Mouse (Mus musculus): ENCODE measurements around the gene Acot1. TPM values are rescaled to one million over a fixed set of nuclear protein-coding genes. Genes with fewer than 3 reads are reported as not detected.
A peak's percentile ranks its signal among the peaks of the same experiment; 100 is the strongest.
"Not testable (repeated sequence)": the region's sequence is repeated elsewhere in the genome, so short reads cannot be mapped to it uniquely, and the experiment has no call there.

Acot1 gene
- total and polyA plus RNA-seq, 2 experiments from 2014 or later = 120 TPM

DNA sequence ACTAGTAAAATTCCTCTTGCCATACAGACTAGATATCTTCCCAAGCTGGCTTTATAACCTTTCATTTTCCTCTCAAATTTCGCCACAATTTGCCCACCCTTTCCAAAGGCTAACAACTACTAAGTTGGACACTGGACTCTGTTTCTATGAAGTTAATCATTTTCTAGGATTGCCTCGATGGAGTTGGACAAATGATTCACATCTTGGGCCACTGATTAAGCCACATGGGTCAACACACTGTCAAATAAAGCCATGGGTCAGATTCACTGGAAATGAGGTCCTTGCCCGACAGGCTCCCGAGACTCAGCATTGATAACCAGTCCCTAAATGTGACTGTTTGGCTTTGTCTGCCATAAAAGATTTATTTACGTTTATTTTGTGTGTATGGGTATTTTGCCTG, 33.0 kb downstream of the Acot1 start:
- Histone ChIP-seq H3K36me3 (ENCODE audit: insufficient read depth, low read length) (no peaks in the 10 kb centered on the region), H3K9ac (replicated peaks; ENCODE audit: low read length, poor library complexity, severe bottlenecking) (no peak overlapping the region), H3K4me3 (ENCODE audit: low read depth, low read length) (no peak overlapping the region), H3K9me3 (ENCODE audit: low read length) (no peaks in the 10 kb centered on the region), H3K4me2 (ENCODE audit: low read depth, low read length, poor library complexity, severe bottlenecking) (no peak overlapping the region), H3K27ac (ENCODE audit: low read depth, low read length) (no peak overlapping the region), H3K27me3 (ENCODE audit: insufficient read depth, low read length) (no peaks in the 10 kb centered on the region), H3K4me1 (ENCODE audit: insufficient read depth, low read length) (0 out of 2 replicates have a peak, but pooled peaks cover 3% of the 10 kb centered on the region)
- no peak for TF ChIP-seq CTCF (IDR thresholded peaks at IDR 0.05)
- ATAC-seq (ENCODE audit: low FRiP score) = no peak
- no peak for DNase-seq (ENCODE audit: low spot score)
- WGBS = 91% methylated on average over 5 of the region's 5 CpGs

DNA sequence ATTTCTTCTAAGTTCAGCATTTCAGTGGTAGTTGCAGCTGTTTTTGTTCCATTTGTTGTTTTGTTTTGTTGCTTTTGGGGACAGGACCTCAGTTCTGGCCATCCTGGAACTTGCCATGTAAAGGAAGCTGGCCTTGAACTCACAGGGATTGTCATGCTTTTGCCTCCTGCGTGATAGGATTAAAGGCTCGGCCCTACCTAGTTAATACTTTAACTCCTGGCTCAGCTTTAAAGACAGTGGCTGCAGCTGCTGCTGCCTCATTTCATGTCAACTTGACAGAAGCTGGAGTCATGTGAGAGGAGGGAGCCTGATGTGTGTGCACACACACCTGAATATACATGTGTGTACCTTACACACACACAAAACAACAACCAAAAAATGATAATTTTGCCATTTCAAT, 34.8 kb downstream of the Acot1 start:
- H3K4me1 ChIP-seq (ENCODE audit: insufficient read depth, low read length) = no peaks in the 10 kb centered on the region
- no peak overlapping the region for H3K27ac ChIP-seq (ENCODE audit: low read depth, low read length)
- no peaks in the 10 kb centered on the region for H3K36me3 ChIP-seq (ENCODE audit: insufficient read depth, low read length)
- no peak overlapping the region for H3K4me3 ChIP-seq (ENCODE audit: low read depth, low read length)
- TF ChIP-seq CTCF (IDR thresholded peaks at IDR 0.05) = no peak
- H3K27me3 ChIP-seq (ENCODE audit: insufficient read depth, low read length) = no peaks in the 10 kb centered on the region
- WGBS = 44% methylated on average over 2 of the region's 2 CpGs
- no peak overlapping the region for H3K9ac ChIP-seq (replicated peaks; ENCODE audit: low read length, poor library complexity, severe bottlenecking)
- DNase-seq (ENCODE audit: low spot score) (no peak), ATAC-seq (ENCODE audit: low FRiP score) (no peak)
- H3K4me2 ChIP-seq (ENCODE audit: low read depth, low read length, poor library complexity, severe bottlenecking) = no peak overlapping the region
- no peaks in the 10 kb centered on the region for H3K9me3 ChIP-seq (ENCODE audit: low read length)

DNA sequence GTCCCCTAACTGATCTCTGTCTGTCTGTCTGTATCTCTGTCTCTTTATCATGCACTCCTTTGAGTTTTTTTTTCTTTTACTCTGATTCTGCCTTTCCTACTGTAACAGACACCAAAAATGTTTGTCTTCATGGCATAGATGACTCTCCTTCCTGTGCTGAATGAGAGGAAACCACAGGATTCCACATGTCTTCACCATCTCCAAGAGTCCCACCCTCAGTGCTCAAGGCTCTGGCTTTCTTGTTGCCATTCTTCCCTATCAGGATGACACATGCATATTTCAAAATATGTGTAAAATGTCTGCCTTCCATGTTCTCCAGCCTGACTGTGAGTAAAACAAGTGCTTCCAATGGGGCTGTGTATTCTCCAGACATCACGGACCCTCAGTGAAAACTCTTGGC, 37.6 kb downstream of the Acot1 start:
- H3K27me3 ChIP-seq (ENCODE audit: insufficient read depth, low read length) = no peaks in the 10 kb centered on the region
- no peak overlapping the region for H3K9ac ChIP-seq (replicated peaks; ENCODE audit: low read length, poor library complexity, severe bottlenecking)
- H3K36me3 ChIP-seq (ENCODE audit: insufficient read depth, low read length) = no peaks in the 10 kb centered on the region
- no peak overlapping the region for H3K4me2 ChIP-seq (ENCODE audit: low read depth, low read length, poor library complexity, severe bottlenecking)
- no peaks in the 10 kb centered on the region for H3K4me1 ChIP-seq (ENCODE audit: insufficient read depth, low read length)
- TF ChIP-seq CTCF (IDR thresholded peaks at IDR 0.05) = no peak
- ATAC-seq (ENCODE audit: low FRiP score) = no peak
- H3K27ac ChIP-seq (ENCODE audit: low read depth, low read length) = no peak overlapping the region
- no peak for DNase-seq (ENCODE audit: low spot score)
- H3K9me3 ChIP-seq (ENCODE audit: low read length) = no peaks in the 10 kb centered on the region
- H3K4me3 ChIP-seq (ENCODE audit: low read depth, low read length) = no peak overlapping the region
- 97% methylated on average over 1 of the region's 1 CpGs for WGBS

DNA sequence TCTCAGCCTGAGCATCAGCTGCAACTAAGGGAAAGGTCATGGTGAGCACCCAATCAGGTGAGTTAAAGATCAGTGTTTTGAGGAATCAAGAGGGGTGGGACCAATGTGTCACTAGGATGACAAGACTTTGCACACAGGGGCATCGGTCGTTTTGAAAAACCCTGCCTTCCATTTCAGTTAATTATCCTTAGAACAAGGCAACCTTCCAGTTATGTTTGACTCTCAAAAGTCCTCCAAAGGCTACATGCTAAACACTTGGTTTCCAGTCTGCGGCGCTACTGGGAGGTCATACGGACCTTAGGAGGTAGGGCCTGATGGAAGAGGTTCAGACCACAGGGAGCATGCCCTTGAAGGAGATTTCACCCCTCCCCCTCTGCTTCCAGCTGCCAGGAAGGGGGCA, 41.5 kb downstream of the Acot1 start:
- H3K4me2 ChIP-seq (ENCODE audit: low read depth, low read length, poor library complexity, severe bottlenecking); H3K4me1 ChIP-seq (ENCODE audit: insufficient read depth, low read length); H3K9ac ChIP-seq (replicated peaks; ENCODE audit: low read length, poor library complexity, severe bottlenecking); H3K36me3 ChIP-seq (ENCODE audit: insufficient read depth, low read length); ATAC-seq (ENCODE audit: low FRiP score); H3K9me3 ChIP-seq (ENCODE audit: low read length); DNase-seq (ENCODE audit: low spot score); H3K4me3 ChIP-seq (ENCODE audit: low read depth, low read length); H3K27me3 ChIP-seq (ENCODE audit: insufficient read depth, low read length); H3K27ac ChIP-seq (ENCODE audit: low read depth, low read length): not testable (repeated sequence)
- 89% methylated on average over 5 of the region's 5 CpGs for WGBS

DNA sequence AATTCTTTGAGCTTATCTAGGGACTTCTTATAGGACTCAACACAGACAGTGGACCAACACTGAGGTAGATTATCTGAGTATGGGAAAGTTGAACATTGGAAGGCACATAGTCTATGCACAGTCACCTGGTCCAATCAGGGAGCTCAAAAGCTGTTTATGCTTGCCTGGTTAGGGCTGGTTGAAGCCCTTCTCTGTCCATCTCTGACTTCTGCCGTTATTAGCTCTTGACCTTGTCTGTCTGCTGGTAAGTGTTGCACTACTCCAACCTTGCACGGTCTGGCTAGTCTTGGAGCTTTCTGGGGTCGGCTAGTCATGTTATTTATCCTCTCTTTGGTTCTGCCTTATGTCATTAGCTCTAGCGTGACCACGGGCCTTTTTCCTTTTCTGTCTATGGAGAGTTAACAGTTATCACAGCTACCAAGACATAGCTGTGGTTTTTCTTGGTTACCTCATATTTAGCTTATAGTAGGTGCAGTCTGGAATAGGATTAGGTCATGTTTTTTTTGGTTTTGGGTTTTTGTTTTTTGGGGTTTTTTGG, 42.7 kb downstream of the Acot1 start, which contains the start of gene Acot3:
Gene Acot3, plus strand, starts transcription at position 208 of the 538 bp plus-strand sequence.
- Histone ChIP-seq H3K9me3 (ENCODE audit: low read length) (no peaks in the 10 kb centered on the region), H3K36me3 (ENCODE audit: insufficient read depth, low read length) (no peaks in the 10 kb centered on the region), H3K27ac (ENCODE audit: low read depth, low read length) (no peak within 1 kb of the TSS), H3K27me3 (ENCODE audit: insufficient read depth, low read length) (0 out of 2 replicates have a peak, but pooled peaks cover 3% of the 10 kb centered on the region), H3K4me3 (ENCODE audit: low read depth, low read length) (peak within 1 kb of the TSS; percentile 41), H3K4me1 (ENCODE audit: insufficient read depth, low read length) (no peaks in the 10 kb centered on the region), H3K4me2 (ENCODE audit: low read depth, low read length, poor library complexity, severe bottlenecking) (peak within 1 kb of the TSS; percentile 63), H3K9ac (replicated peaks; ENCODE audit: low read length, poor library complexity, severe bottlenecking) (no peak within 1 kb of the TSS)
- DNase-seq (ENCODE audit: low spot score) (no peak), ATAC-seq (ENCODE audit: low FRiP score) (no peak)
- no peak for TF ChIP-seq CTCF (IDR thresholded peaks at IDR 0.05)
- 66% methylated on average over 5 of the region's 5 CpGs for WGBS

DNA sequence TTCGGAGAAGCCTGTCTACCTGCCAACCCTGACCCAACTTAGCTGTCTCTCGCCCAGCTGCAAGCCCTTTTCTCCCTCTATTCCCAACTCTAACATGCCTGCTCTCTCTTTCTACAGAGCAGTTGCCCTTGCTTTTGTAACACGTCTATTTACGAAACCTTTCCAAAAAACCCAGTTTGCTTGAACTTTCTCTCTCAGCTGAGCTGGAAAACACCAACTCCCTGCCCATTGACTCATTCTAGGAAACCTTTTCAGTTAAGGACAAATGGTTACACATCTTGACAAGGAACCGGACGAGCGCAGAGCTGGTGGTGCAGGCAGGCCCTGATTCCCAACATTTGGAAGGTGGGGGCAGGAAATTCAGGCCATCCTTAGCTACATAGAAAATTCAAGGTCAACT, 43.3 kb downstream of the Acot1 start:
- no peak for TF ChIP-seq CTCF (IDR thresholded peaks at IDR 0.05)
- H3K4me1 ChIP-seq (ENCODE audit: insufficient read depth, low read length) = no peaks in the 10 kb centered on the region
- DNase-seq (ENCODE audit: low spot score) = no peak
- H3K9me3 ChIP-seq (ENCODE audit: low read length) = no peaks in the 10 kb centered on the region
- no peak overlapping the region for H3K9ac ChIP-seq (replicated peaks; ENCODE audit: low read length, poor library complexity, severe bottlenecking)
- no peak overlapping the region for H3K27ac ChIP-seq (ENCODE audit: low read depth, low read length)
- H3K27me3 ChIP-seq (ENCODE audit: insufficient read depth, low read length) = 0 out of 2 replicates have a peak, but pooled peaks cover 3% of the 10 kb centered on the region
- peak overlapping the region; percentile 41 for H3K4me3 ChIP-seq (ENCODE audit: low read depth, low read length)
- 84% methylated on average over 7 of the region's 7 CpGs for WGBS
- H3K4me2 ChIP-seq (ENCODE audit: low read depth, low read length, poor library complexity, severe bottlenecking) = peak overlapping the region; percentile 63
- no peaks in the 10 kb centered on the region for H3K36me3 ChIP-seq (ENCODE audit: insufficient read depth, low read length)
- ATAC-seq (ENCODE audit: low FRiP score) = no peak

Measured in midbrain, postnatal 0 days (tissue).